ENCODE assay signal across 8 mouse cellular contexts in genomic region chr10:80938831-80939550, GRCm38 (mm10). TPM values are rescaled to one million over a fixed set of nuclear protein-coding genes. Genes with fewer than 3 reads are reported as not detected.
A peak's percentile ranks its signal among the peaks of the same experiment; 100 is the strongest.
DNase-seq lines count a peak whose midpoint lies in the region; ATAC-seq and TF ChIP-seq lines count a peak whose summit lies in the region.

No protein-coding gene starts in this region.

- WGBS in hindbrain, embryonic 13.5 days = 10% methylated on average over 15 of the region's 15 CpGs
- 16% methylated on average over 15 of the region's 15 CpGs for WGBS in midbrain, embryonic 13.5 days

- no peaks in the 10 kb centered on the region for H3K36me3 ChIP-seq in hindbrain, embryonic 13.5 days
- no peaks in the 10 kb centered on the region for H3K36me3 ChIP-seq in midbrain, embryonic 13.5 days

- peaks cover 72% of the 10 kb centered on the region for H3K27me3 ChIP-seq in hindbrain, embryonic 13.5 days
- H3K27me3 ChIP-seq in midbrain, embryonic 13.5 days = peaks cover 67% of the 10 kb centered on the region

- no peak for TF ChIP-seq POLR2A in brain, embryonic 14.5 days (IDR thresholded peaks at IDR 0.05; ENCODE audit: borderline replicate concordance, extremely low read depth, insufficient read depth, insufficient read length, poor library complexity, severe bottlenecking)

- no peaks in the 10 kb centered on the region for H3K9me3 ChIP-seq in hindbrain, embryonic 13.5 days
- H3K9me3 ChIP-seq in midbrain, embryonic 13.5 days = no peaks in the 10 kb centered on the region

- DNase-seq in layer of hippocampus, adult 2 months (ENCODE audit: low spot score in 2 of 2) = no peak
- DNase-seq in layer of hippocampus, adult 11-12 months (ENCODE audit: low spot score) = no peak
- peak; percentile 60 for DNase-seq in brain, embryonic 14.5 days (ENCODE audit: low read depth)
- DNase-seq in layer of hippocampus, adult 18-20 months (ENCODE audit: low spot score in 2 of 2) = no peak
- DNase-seq in thymus, adult 18-20 months = no peak
- DNase-seq in spleen, postnatal 10 days (ENCODE audit: low spot score in 2 of 2) = no peak

- peak overlapping the region; percentile 14; the same call in 1 of the 2 replicates for H3K27ac ChIP-seq in layer of hippocampus, adult 2 months
- H3K27ac ChIP-seq in hindbrain, embryonic 13.5 days = peak overlapping the region; percentile 69
- no peak overlapping the region for H3K27ac ChIP-seq in midbrain, embryonic 13.5 days

- no peak overlapping the region; the same call in 1 of the 2 replicates for H3K4me3 ChIP-seq in layer of hippocampus, adult 2 months
- peak overlapping the region; percentile 36 for H3K4me3 ChIP-seq in hindbrain, embryonic 13.5 days
- peak overlapping the region; percentile 39 for H3K4me3 ChIP-seq in midbrain, embryonic 13.5 days (replicated peaks)

- H3K4me2 ChIP-seq in hindbrain, embryonic 13.5 days = peak overlapping the region; percentile 66
- H3K4me2 ChIP-seq in midbrain, embryonic 13.5 days (replicated peaks) = peak overlapping the region; percentile 72

- H3K9ac ChIP-seq in hindbrain, embryonic 13.5 days = peak overlapping the region; percentile 66
- H3K9ac ChIP-seq in midbrain, embryonic 13.5 days (replicated peaks) = peak overlapping the region; percentile 57; the same call in 1 of the 2 replicates

- TF ChIP-seq CTCF in layer of hippocampus, adult 2 months (conservative IDR thresholded peaks at IDR 0.05) = no peak
- TF ChIP-seq CTCF in brain, embryonic 14.5 days (IDR thresholded peaks at IDR 0.05; ENCODE audit: borderline replicate concordance, extremely low read depth, insufficient read depth, insufficient read length) = no peak

- ATAC-seq in hindbrain, embryonic 13.5 days (ENCODE audit: low FRiP score) = peak; percentile 41; the same call in 1 of the 2 replicates
- ATAC-seq in midbrain, embryonic 13.5 days = peak; percentile 59

- H3K4me1 ChIP-seq in hindbrain, embryonic 13.5 days (replicated peaks) = peaks cover 69% of the 10 kb centered on the region
- H3K4me1 ChIP-seq in midbrain, embryonic 13.5 days (replicated peaks) = peaks cover 53% of the 10 kb centered on the region

RNA-seq across cellular contexts. Expression of gene Gadd45b, which starts 9.1 kb away (rescaled TPM):
- 10 to 100 TPM; 17.0 to 17.5 TPM for total RNA-seq in layer of hippocampus, adult 2 months (2021)
- 8.4 and 8.5 TPM in 2 replicates for polyA plus RNA-seq in brain, embryonic 14.5 days (2012; rRNA removed)
- 8.0 and 8.1 TPM in 2 replicates for polyA plus RNA-seq in hindbrain, embryonic 13.5 days (2015; fragmentation: Nextera tagmentation; extraction: Ambion mirVana)
- polyA plus RNA-seq in midbrain, embryonic 13.5 days (2015; fragmentation: Nextera tagmentation; extraction: Ambion mirVana) = 4.0 and 4.9 TPM in 2 replicates
- 10 to 100 TPM; 24.9 to 28.1 TPM for total RNA-seq in layer of hippocampus, adult 18-20 months (2021)

RNA-seq across cellular contexts. Expression of gene Lmnb2, which starts 20.9 kb away (rescaled TPM):
- 10 to 100 TPM; 20.8 to 21.9 TPM for total RNA-seq in layer of hippocampus, adult 2 months (2021)
- polyA plus RNA-seq in brain, embryonic 14.5 days (2012; rRNA removed) = 58.8 and 72.3 TPM in 2 replicates
- polyA plus RNA-seq in hindbrain, embryonic 13.5 days (2015; fragmentation: Nextera tagmentation; extraction: Ambion mirVana) = 41.5 and 43.9 TPM in 2 replicates
- 46.9 and 48.2 TPM in 2 replicates for polyA plus RNA-seq in midbrain, embryonic 13.5 days (2015; fragmentation: Nextera tagmentation; extraction: Ambion mirVana)
- total RNA-seq in layer of hippocampus, adult 18-20 months (2021) = 10 to 100 TPM; 19.5 to 22.3 TPM

RNA-seq across cellular contexts. Expression of gene Timm13, which starts 38.2 kb away (rescaled TPM):
- 100 to 1,000 TPM; 134 to 145 TPM for total RNA-seq in layer of hippocampus, adult 2 months (2021)
- 174 and 253 TPM in 2 replicates for polyA plus RNA-seq in brain, embryonic 14.5 days (2012; rRNA removed)
- 333 and 336 TPM in 2 replicates for polyA plus RNA-seq in hindbrain, embryonic 13.5 days (2015; fragmentation: Nextera tagmentation; extraction: Ambion mirVana)
- polyA plus RNA-seq in midbrain, embryonic 13.5 days (2015; fragmentation: Nextera tagmentation; extraction: Ambion mirVana) = 331 TPM in 2 replicates
- total RNA-seq in layer of hippocampus, adult 18-20 months (2021) = 100 to 1,000 TPM; 136 to 144 TPM
